Mouse (Mus musculus): ENCODE measurements at regions not wholly inside any gene's neighbourhood (a gene's known extent, or its start where the extent isn't known, plus 50 kb on each side); places are given as distances from the start of the nearest gene placed in this dataset.

- no peak for DNase-seq
- intact Hi-C loops (cut with DNase I), result no loop called here
Observed at GRCm38 (mm10) chr14:123219590-123219989, 235.8 kb upstream of the Tmtc4 start.

GRCm38 (mm10) chr14:123210241-123210640 lies 226.4 kb upstream of the Tmtc4 start:
- Histone ChIP-seq H3K4me3 (no peak overlapping the region), H3K27ac (no peak overlapping the region)
- no peak for TF ChIP-seq CTCF (IDR thresholded peaks at IDR 0.05)
- intact Hi-C loops (cut with DNase I), result no loop called here
- DNase-seq, result no peak

More at GRCm38 (mm10) chr14:123219590-123219989, 235.8 kb upstream of the Tmtc4 start:
- TF ChIP-seq CTCF (IDR thresholded peaks at IDR 0.05), result no peak
- no peak overlapping the region for H3K27ac ChIP-seq
- no peak overlapping the region for H3K4me3 ChIP-seq

DNA sequence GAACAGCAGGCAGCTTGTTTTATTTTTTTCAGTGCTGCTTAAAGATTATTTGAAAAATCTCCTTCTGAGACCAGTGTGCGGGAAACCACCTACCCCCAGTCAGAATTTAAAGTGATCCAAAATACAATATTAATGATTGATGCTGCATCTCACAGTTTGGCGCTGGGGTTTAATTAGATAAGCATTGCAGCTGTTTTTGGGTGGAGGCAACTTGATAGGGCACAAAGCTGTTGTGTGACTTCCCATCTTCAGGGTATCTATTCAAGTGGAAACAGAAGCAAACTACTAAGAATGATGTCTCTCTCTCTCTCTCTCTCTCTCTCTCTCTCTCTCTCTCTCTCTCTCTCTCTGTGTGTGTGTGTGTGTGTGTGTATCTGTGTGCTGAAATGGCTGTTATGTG lies 219.0 kb upstream of the Tmtc4 start:
- intact Hi-C loops (cut with DNase I), result no loop called here
- Histone ChIP-seq H3K27ac (no peak overlapping the region), H3K4me3 (no peak overlapping the region)
- no peak for DNase-seq
- TF ChIP-seq CTCF (IDR thresholded peaks at IDR 0.05), result no peak

- no peak for DNase-seq
- TF ChIP-seq CTCF (IDR thresholded peaks at IDR 0.05), result no peak
- intact Hi-C loops (cut with DNase I), result no loop called here
Observed at GRCm38 (mm10) chr14:123202313-123202712, 218.5 kb upstream of the Tmtc4 start.

GRCm38 (mm10) chr14:123201426-123202274 lies 217.8 kb upstream of the Tmtc4 start:
- Histone ChIP-seq H3K4me3 (peak overlapping the region; percentile 58), H3K27ac (no peak overlapping the region)
- intact Hi-C loops (cut with DNase I), result no loop called here
- no peak for TF ChIP-seq CTCF (IDR thresholded peaks at IDR 0.05)
- peak; percentile 48 for DNase-seq

More at GRCm38 (mm10) chr14:123202313-123202712, 218.5 kb upstream of the Tmtc4 start:
- Histone ChIP-seq H3K27ac (no peak overlapping the region), H3K4me3 (peak overlapping the region; percentile 58)

- TF ChIP-seq CTCF (IDR thresholded peaks at IDR 0.05), result no peak
Observed at GRCm38 (mm10) chr14:123199111-123199510, 215.3 kb upstream of the Tmtc4 start.

GRCm38 (mm10) chr14:123192574-123192973 lies 208.7 kb upstream of the Tmtc4 start:
- intact Hi-C loops (cut with DNase I), result no loop called here
- no peak for DNase-seq
- Histone ChIP-seq H3K27ac (no peak overlapping the region), H3K4me3 (no peak overlapping the region)
- TF ChIP-seq CTCF (IDR thresholded peaks at IDR 0.05), result no peak

More at GRCm38 (mm10) chr14:123199111-123199510, 215.3 kb upstream of the Tmtc4 start:
- Histone ChIP-seq H3K4me3 (no peak overlapping the region), H3K27ac (no peak overlapping the region)
- intact Hi-C loops (cut with DNase I), result no loop called here
- no peak for DNase-seq

DNA sequence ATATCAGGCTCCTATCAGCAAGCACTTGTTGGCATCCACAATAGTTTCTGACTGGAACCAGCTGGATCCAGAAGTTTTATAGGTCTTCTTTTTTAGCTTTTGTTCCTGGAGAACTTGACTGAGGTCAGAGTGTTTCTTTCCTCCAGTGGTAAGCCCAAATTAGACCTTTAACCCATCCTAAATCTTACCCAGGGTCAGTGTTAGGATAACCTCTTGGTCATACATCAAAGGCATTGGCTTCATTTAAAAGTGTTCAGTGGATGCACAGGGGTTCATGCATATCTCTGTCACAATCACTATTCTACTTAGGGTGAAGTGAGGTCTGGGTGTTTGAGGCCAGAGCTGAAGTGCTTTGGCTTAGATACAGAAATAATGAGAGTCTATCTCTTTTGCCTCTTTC lies 206.9 kb upstream of the Tmtc4 start:
- Histone ChIP-seq H3K4me3 (no peak overlapping the region), H3K27ac (no peak overlapping the region)
- intact Hi-C loops (cut with DNase I), result no loop called here
- no peak for DNase-seq
- no peak for TF ChIP-seq CTCF (IDR thresholded peaks at IDR 0.05)

GRCm38 (mm10) chr14:123187270-123188058 lies 203.6 kb upstream of the Tmtc4 start:
- intact Hi-C loops (cut with DNase I), result no loop called here
- DNase-seq, result no peak
- H3K27ac ChIP-seq, result no peak overlapping the region
- no peak for TF ChIP-seq CTCF (IDR thresholded peaks at IDR 0.05)
- H3K4me3 ChIP-seq, result no peak overlapping the region

GRCm38 (mm10) chr14:123173183-123173582 lies 189.3 kb upstream of the Tmtc4 start:
- Histone ChIP-seq H3K27ac (no peak overlapping the region), H3K4me3 (no peak overlapping the region)
- intact Hi-C loops (cut with DNase I), result no loop called here
- no peak for DNase-seq
- no peak for TF ChIP-seq CTCF (IDR thresholded peaks at IDR 0.05)

DNA sequence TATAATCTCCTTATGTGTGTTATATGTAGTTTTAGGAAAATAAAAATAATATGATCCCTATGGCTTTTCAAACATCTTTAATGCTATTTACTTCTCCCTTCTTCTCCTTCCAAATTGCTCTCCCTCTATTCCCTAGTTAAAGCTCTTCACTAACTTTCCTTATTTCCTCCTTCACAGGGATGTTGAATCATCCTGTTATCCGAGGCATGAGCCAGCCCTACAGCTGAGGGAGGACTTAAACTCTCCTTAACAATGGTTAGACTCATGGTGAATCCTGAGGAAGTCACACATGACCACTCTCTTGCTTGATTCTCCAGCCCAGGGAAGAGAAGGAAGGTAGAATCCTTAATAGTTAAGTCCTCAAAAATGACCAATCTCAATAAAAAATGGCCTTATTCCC lies 188.0 kb upstream of the Tmtc4 start:
- H3K27ac ChIP-seq, result no peak overlapping the region
- no peak for DNase-seq
- no peak for TF ChIP-seq CTCF (IDR thresholded peaks at IDR 0.05)
- intact Hi-C loops (cut with DNase I), result no loop called here
- H3K4me3 ChIP-seq, result no peak overlapping the region

- intact Hi-C loops (cut with DNase I), result no loop called here
- TF ChIP-seq CTCF (IDR thresholded peaks at IDR 0.05), result no peak
- Histone ChIP-seq H3K4me3 (no peak overlapping the region), H3K27ac (no peak overlapping the region)
- no peak for DNase-seq
Observed at GRCm38 (mm10) chr14:123163842-123164241, 180.0 kb upstream of the Tmtc4 start.

- intact Hi-C loops (cut with DNase I), result no loop called here
- Histone ChIP-seq H3K4me3 (no peak overlapping the region), H3K27ac (no peak overlapping the region)
- DNase-seq, result no peak
- TF ChIP-seq CTCF (IDR thresholded peaks at IDR 0.05), result no peak
Observed at GRCm38 (mm10) chr14:123143489-123144046, 159.7 kb upstream of the Tmtc4 start.

Data from gastrocnemius, adult 2 months (tissue).